Mouse (Mus musculus) lung, postnatal 0 days (tissue): ENCODE data around the gene Srd5a1.

Experiments used
- CTCF ChIP-seq: IDR thresholded peaks from 2 replicates; pipeline ENCODE4 v1.5.1; 2016; ENCODE audit warnings: antibody characterized with exemption, mild to moderate bottlenecking
- EP300 ChIP-seq: IDR thresholded peaks from 2 replicates; pipeline ENCODE4 v1.6.1; 2016; ENCODE audit warnings: antibody characterized with exemption, mild to moderate bottlenecking, control low read depth

GRCm38 (mm10) chr13:69645694-69646423 is 34.6 kb upstream of the Srd5a1 start:
- no peak for TF ChIP-seq CTCF
- TF ChIP-seq EP300: no peak
